Mouse (Mus musculus): ENCODE results near the gene Vmn1r165.
"Not testable (repeated sequence)": the region's sequence is repeated elsewhere in the genome, so short reads cannot be mapped to it uniquely, and the experiment has no call there.

Gene Vmn1r165

GRCm38 (mm10) chr7:23217032-23217431 is at the start of gene Vmn1r165:
Vmn1r165 (plus strand) TSS chr7:23217332.
- DNase-seq (ENCODE audit: low spot score in 2 of 2) = not testable (repeated sequence)

GRCm38 (mm10) chr7:23251582-23251981 is 34.5 kb downstream of the Vmn1r165 start, which contains the start of gene Vmn1r166:
Vmn1r166 (minus strand) TSS chr7:23251682.
- not testable (repeated sequence) for DNase-seq (ENCODE audit: low spot score in 2 of 2)
